Mouse (Mus musculus): Measurements from ENCODE around the gene Mrpl18. TPM values are rescaled to one million over a fixed set of nuclear protein-coding genes. Genes with fewer than 3 reads are reported as not detected.
"Not testable (repeated sequence)": the region's sequence is repeated elsewhere in the genome, so short reads cannot be mapped to it uniquely, and the experiment has no call there.

Gene Mrpl18
- polyA plus RNA-seq (2015; fragmentation: Nextera tagmentation; extraction: Ambion mirVana), result 154 and 155 TPM in 2 replicates

GRCm38 (mm10) chr17:12915881-12916583 is at the start of gene Mrpl18:
Gene Mrpl18 (minus strand): TSS chr17:12916345.
- peak; percentile 99 for ATAC-seq (ENCODE audit: borderline replicate concordance, extremely low read depth, low FRiP score, low TSS enrichment)
- peaks cover 58% of the 10 kb centered on the region for H3K36me3 ChIP-seq
- peaks cover 19% of the 10 kb centered on the region; the same call in 1 of the 2 replicates for H3K4me1 ChIP-seq
- H3K9ac ChIP-seq, result peak within 1 kb of the TSS; percentile 97
- peak within 1 kb of the TSS; percentile 69 for H3K4me3 ChIP-seq
- WGBS, result under 1% methylated on average over 56 of the region's 56 CpGs
- peak within 1 kb of the TSS; percentile 71 for H3K4me2 ChIP-seq
- peak within 1 kb of the TSS; percentile 89 for H3K27ac ChIP-seq
- H3K9me3 ChIP-seq, result no peaks in the 10 kb centered on the region
- H3K27me3 ChIP-seq, result no peaks in the 10 kb centered on the region

GRCm38 (mm10) chr17:12963476-12963875 is 47.3 kb upstream of the Mrpl18 start:
- Histone ChIP-seq H3K9me3 (no peaks in the 10 kb centered on the region), H3K27me3 (no peaks in the 10 kb centered on the region), H3K4me3 (no peak overlapping the region), H3K4me1 (peaks cover 9% of the 10 kb centered on the region; the same call in 1 of the 2 replicates), H3K4me2 (no peak overlapping the region), H3K9ac (no peak overlapping the region), H3K36me3 (peaks cover 25% of the 10 kb centered on the region), H3K27ac (no peak overlapping the region)
- WGBS, result 49% methylated on average over 3 of the region's 3 CpGs
- ATAC-seq (ENCODE audit: borderline replicate concordance, extremely low read depth, low FRiP score, low TSS enrichment), result no peak

DNA sequence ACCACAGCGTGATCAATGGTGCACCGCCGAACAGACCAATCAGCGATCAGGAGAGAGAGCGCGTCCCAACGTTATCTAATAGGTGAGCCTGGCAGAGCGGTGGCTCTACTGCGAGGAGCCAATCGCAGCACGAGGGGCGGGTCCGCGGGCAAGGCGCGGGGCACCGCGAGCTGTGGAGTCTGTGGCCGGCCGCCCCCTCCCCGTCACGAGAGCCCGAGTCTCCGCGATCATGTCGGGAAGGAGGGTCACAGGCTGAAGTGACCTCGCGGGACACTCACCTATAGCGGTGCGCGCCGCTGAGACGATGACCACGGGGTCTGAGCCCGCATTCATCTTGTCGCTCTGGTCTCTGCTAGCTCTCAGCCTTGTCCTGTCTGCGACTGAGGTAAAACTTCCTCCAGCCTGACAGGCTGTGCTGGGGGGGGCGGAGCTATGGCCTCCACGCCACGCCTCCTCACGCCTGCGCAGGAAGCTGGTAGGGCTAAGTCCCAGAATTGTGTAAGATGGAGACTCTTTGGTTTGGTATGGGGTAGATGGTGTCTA is 44.3 kb upstream of the Mrpl18 start, which contains the start of gene Acat2:
Gene Acat2 (minus strand): TSS at position 417 of the 543 bp plus-strand sequence.
- peak within 1 kb of the TSS; percentile 79 for H3K4me3 ChIP-seq
- H3K4me2 ChIP-seq, result peak within 1 kb of the TSS; percentile 71
- no peaks in the 10 kb centered on the region for H3K27me3 ChIP-seq
- ATAC-seq (ENCODE audit: borderline replicate concordance, extremely low read depth, low FRiP score, low TSS enrichment), result peak; percentile 97
- H3K27ac ChIP-seq, result peak within 1 kb of the TSS; percentile 87
- H3K36me3 ChIP-seq, result no peaks in the 10 kb centered on the region
- 0% methylated on average over 41 of the region's 42 CpGs for WGBS
- no peaks in the 10 kb centered on the region for H3K9me3 ChIP-seq
- peak within 1 kb of the TSS; percentile 57 for H3K9ac ChIP-seq
- peaks cover 9% of the 10 kb centered on the region; the same call in 1 of the 2 replicates for H3K4me1 ChIP-seq

- H3K4me1 ChIP-seq; H3K27me3 ChIP-seq; H3K9me3 ChIP-seq; H3K27ac ChIP-seq; H3K9ac ChIP-seq; ATAC-seq (ENCODE audit: borderline replicate concordance, extremely low read depth, low FRiP score, low TSS enrichment); H3K4me3 ChIP-seq; H3K36me3 ChIP-seq: not testable (repeated sequence)
- peak overlapping the region; percentile 31; the same call in 1 of the 2 replicates for H3K4me2 ChIP-seq
- WGBS, result 18% methylated on average over 2 of the region's 2 CpGs
These were observed 43.2 kb upstream of the Mrpl18 start for GRCm38 (mm10) chr17:12959377-12959776.

- no peaks in the 10 kb centered on the region for H3K9me3 ChIP-seq
- no peak for ATAC-seq (ENCODE audit: borderline replicate concordance, extremely low read depth, low FRiP score, low TSS enrichment)
- H3K4me1 ChIP-seq, result peaks cover 9% of the 10 kb centered on the region; the same call in 1 of the 2 replicates
- H3K4me2 ChIP-seq, result no peak overlapping the region
- peaks cover 8% of the 10 kb centered on the region for H3K36me3 ChIP-seq
- no peak overlapping the region for H3K27ac ChIP-seq
- H3K27me3 ChIP-seq, result no peaks in the 10 kb centered on the region
- no peak overlapping the region for H3K4me3 ChIP-seq
- 87% methylated on average over 8 of the region's 8 CpGs for WGBS
- H3K9ac ChIP-seq, result no peak overlapping the region
These were observed 40.5 kb upstream of the Mrpl18 start for GRCm38 (mm10) chr17:12956664-12957063.

GRCm38 (mm10) chr17:12949669-12950068 is 33.5 kb upstream of the Mrpl18 start:
- H3K9ac ChIP-seq, result no peak overlapping the region
- H3K9me3 ChIP-seq, result no peaks in the 10 kb centered on the region
- H3K4me3 ChIP-seq, result no peak overlapping the region
- 90% methylated on average over 5 of the region's 5 CpGs for WGBS
- H3K4me2 ChIP-seq, result no peak overlapping the region
- H3K27ac ChIP-seq, result no peak overlapping the region
- H3K4me1 ChIP-seq, result no peaks in the 10 kb centered on the region
- H3K27me3 ChIP-seq, result no peaks in the 10 kb centered on the region
- no peak for ATAC-seq (ENCODE audit: borderline replicate concordance, extremely low read depth, low FRiP score, low TSS enrichment)
- H3K36me3 ChIP-seq, result peaks cover 50% of the 10 kb centered on the region

DNA sequence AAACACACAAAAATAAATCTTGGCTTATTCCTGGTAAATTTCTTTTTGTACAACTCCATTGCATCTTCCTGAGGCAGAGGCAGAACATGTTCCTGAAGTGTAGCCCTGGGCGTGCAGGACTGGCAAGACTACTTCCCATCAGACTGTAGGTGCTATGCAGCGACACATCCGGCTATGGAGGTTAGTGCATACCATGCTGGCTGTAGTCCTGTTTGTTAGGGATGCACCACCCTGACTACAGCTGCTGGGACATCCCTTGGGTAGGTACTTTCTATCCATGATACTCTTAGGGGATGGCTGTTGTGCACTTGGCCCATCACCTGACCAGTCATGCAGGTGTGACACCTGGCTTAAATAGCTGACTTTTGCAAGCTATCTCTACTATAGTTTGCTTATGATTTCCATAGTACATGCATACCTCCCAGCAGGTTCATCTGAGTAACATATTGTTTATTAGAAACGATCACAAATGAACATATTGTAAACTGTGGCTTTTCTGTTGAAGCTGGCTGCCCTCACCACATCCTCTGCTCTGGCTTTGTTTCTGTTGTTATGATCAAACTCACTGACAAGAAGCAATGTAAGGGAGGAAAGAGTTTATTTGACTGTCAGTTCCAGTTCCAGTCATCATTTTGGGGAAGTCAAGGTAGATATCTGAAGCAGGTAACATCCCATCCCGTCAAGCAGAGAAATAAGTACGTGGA is 26.5 kb upstream of the Mrpl18 start:
- H3K9me3 ChIP-seq, result no peaks in the 10 kb centered on the region
- no peak for ATAC-seq (ENCODE audit: borderline replicate concordance, extremely low read depth, low FRiP score, low TSS enrichment)
- H3K4me2 ChIP-seq, result no peak overlapping the region
- WGBS, result 86% methylated on average over 6 of the region's 6 CpGs
- no peak overlapping the region for H3K4me3 ChIP-seq
- H3K27me3 ChIP-seq, result no peaks in the 10 kb centered on the region
- H3K4me1 ChIP-seq, result peaks cover 6% of the 10 kb centered on the region
- H3K36me3 ChIP-seq, result peaks cover 27% of the 10 kb centered on the region
- H3K9ac ChIP-seq, result no peak overlapping the region
- H3K27ac ChIP-seq, result no peak overlapping the region

DNA sequence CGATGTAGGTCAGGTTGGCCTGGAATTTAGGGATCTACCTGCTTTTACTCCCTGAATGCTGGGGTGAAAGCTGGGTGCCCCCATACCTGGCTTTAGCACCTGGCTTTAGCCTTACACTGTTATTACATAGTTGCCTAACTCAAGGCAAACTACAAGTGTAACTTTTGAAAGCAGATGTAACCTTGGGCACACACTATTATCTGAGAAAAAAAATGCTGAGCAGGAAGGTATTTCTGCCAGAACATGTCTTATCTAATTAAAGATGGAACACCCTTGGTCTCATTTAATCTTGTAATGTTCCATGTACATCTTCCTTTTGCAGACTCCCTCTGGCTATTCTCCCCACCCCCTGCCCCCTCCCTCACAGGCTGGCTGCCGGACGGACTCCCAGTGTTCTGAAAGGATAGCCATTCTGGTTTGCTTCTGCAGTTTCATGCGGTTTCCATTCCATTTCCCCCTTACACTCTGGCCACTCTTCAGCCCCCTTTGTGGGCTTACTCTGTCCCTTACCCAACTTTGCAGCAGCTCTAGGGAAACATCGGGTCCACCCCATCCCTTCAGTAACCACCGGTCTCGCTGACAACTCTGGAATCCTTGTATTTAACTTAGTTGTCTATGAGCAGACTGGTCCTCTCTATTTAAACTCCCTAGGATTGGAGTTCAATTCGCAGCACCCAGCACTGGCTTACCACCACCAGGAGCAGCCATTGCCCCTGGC is 25.6 kb upstream of the Mrpl18 start:
- no peak for ATAC-seq (ENCODE audit: borderline replicate concordance, extremely low read depth, low FRiP score, low TSS enrichment)
- WGBS, result 76% methylated on average over 8 of the region's 8 CpGs

DNA sequence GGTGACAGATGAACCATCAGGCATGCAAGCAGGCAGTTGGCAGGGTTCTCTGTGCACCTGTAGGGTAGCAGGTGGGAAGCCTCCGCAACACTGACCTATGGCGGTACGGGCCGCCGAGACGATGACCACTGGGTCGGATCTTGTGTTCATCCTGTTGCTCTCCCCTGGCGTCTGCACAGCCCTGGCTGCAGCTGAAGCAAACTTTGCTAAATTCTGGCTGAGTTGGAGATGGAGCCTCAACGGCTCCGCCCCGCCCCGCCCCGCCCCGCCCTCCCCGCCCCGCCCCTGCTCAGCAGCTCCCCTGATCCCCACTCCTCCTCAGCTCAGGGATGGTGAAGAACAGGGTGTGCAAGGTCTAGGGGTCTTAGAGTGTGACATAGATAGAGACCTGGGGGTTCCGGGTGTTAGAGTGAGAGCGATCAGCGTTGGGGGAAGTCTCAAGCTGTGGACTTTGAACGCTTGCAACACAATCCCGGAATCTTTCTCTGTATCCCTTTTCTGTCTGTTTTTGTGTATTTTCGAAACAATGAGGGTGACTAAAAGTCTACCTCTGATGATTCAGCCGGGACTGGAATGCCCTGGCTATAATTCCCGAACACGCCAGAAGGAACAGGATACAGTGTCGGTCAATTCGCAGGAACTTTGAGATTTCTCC is 24.1 kb upstream of the Mrpl18 start, which contains the start of gene Acat3:
Gene Acat3 (minus strand): TSS at position 450 of the 655 bp plus-strand sequence.
- no peak within 1 kb of the TSS for H3K9ac ChIP-seq
- peaks cover 15% of the 10 kb centered on the region; the same call in 1 of the 2 replicates for H3K36me3 ChIP-seq
- no peaks in the 10 kb centered on the region for H3K9me3 ChIP-seq
- peak within 1 kb of the TSS; percentile 33 for H3K4me3 ChIP-seq
- peaks cover 6% of the 10 kb centered on the region for H3K4me1 ChIP-seq
- no peak within 1 kb of the TSS for H3K27ac ChIP-seq
- ATAC-seq (ENCODE audit: borderline replicate concordance, extremely low read depth, low FRiP score, low TSS enrichment), result peak; percentile 78; the same call in 1 of the 2 replicates
- no peaks in the 10 kb centered on the region for H3K27me3 ChIP-seq
- 11% methylated on average over 27 of the region's 27 CpGs for WGBS
- H3K4me2 ChIP-seq, result peak within 1 kb of the TSS; percentile 62

More for the DNA sequence above, 25.6 kb upstream of the Mrpl18 start:
- H3K9me3 ChIP-seq, result no peaks in the 10 kb centered on the region
- H3K4me1 ChIP-seq, result peaks cover 6% of the 10 kb centered on the region
- H3K27ac ChIP-seq, result no peak overlapping the region
- no peak overlapping the region for H3K4me3 ChIP-seq
- no peaks in the 10 kb centered on the region for H3K27me3 ChIP-seq
- peaks cover 24% of the 10 kb centered on the region for H3K36me3 ChIP-seq
- H3K9ac ChIP-seq, result no peak overlapping the region
- H3K4me2 ChIP-seq, result no peak overlapping the region

- H3K9ac ChIP-seq, H3K36me3 ChIP-seq, H3K4me1 ChIP-seq, H3K27me3 ChIP-seq, H3K27ac ChIP-seq, H3K9me3 ChIP-seq: not testable (repeated sequence)
- Histone ChIP-seq H3K4me2 (peak overlapping the region; percentile 62), H3K4me3 (peak overlapping the region; percentile 33)
- 36% methylated on average over 2 of the region's 12 CpGs for WGBS
- ATAC-seq (ENCODE audit: borderline replicate concordance, extremely low read depth, low FRiP score, low TSS enrichment), result peak; percentile 32; the same call in 1 of the 2 replicates
These were observed 23.4 kb upstream of the Mrpl18 start for GRCm38 (mm10) chr17:12939377-12940148.

Data from lung, embryonic 15.5 days (tissue).